Mouse (Mus musculus) mouse embryonic stem cell (cell line): ENCODE data around the gene Stard3nl.

Experiments
- in situ Hi-C, 2 experiments: fragments of 300-500 bp; cut with MboI; formaldehyde crosslinking; loops; 1 replicate in 1 of 2; 3 replicates in 1 of 2; pipeline ENCODE4 v1.14.3; 2019 to 2020; ENCODE audit warnings: low sequenced_read_pairs in 2 of 2, low pct_unique_long_range_greater_than_20kb in 1 of 2, mixed read lengths in 1 of 2; ENCODE audit not compliant: unreplicated experiment in 1 of 2

Gene Stard3nl

DNA sequence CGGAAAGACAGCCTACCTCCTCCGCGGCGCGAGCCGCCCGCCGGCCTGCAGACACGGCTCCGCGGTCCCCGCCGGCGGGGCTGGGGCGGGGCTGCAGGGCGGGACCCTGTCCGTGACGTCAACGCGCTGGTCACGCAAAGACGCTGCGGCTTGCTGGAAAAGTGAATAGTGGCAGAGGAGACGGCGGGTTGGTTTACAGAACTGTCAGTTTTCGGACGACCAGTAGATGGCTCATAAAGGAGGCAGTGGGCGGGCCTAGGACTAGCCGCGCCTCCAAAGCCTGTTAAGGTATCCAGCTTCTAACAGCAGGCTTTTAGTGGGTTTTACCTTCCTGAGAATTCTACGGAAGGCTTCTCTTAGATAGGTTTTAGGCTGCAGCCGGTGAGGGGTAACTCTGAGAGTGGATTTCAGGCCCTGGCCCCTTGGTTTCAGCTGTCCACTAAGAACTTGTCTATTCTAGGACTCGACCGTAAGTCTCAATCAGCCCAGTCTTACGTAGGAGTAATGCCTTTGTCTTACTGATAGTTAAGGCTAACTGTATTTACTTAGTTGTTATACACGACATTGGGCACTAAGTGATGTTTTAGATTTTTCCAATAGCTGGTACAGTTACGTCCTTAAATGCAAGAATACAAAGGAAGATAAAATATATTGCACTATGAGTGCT lies at the start of gene Stard3nl:
Gene Stard3nl (minus strand): TSS at position 108 of the 667 bp plus-strand sequence.
- in situ Hi-C loops: no loop called here

DNA sequence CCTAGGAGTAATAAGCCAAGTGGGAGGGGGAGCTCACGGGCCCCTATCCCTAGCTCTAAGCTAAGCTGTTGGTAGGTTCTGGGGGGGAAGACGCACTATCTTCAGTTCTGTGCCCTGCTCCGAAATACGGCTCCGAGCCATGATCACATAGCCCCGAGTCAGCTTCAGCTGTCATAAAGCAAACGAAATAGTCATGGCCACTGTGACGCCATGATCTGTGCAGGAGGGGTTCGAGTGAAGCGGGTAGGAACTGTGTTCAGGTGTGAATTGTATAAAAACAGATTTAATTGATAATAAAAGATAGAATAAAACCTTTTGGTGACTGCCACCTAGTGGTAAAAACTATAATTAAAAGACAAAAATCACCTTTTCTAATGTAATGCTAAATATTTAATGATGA lies 42.4 kb upstream of the Stard3nl start:
- in situ Hi-C loops: loop anchor here (5.0 to 10.0 kb wide), 2 partner anchors 73 to 76 kb away; no protein-coding TSS in a partner anchor

DNA sequence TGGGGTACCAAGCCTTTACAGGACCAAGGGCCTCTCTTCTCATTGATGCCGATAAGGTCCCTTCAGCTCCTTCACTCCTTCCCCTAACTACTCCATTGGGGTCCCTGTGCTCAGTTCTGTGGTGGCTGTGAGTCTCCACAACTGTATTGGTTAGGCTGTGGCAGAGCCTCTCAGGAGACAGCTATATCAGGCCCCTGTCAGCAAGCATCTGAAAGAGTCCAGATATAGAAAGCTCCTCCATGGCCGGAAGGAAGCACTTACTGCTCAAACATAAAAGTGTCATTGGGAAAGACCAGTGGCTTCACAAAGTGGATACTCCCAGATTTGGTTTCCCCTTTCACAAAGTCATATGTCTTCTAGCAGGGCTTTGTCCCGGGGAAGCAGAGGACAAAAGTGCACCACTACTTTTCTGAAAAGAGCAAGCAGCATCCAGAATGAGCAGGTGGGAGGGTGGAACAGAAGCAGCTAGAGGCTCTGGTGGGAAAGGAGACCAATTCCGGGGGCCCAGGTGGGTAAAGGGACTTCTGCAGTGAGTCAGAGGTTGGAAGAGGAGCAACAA lies 34.3 kb upstream of the Stard3nl start:
- in situ Hi-C loops: loop anchor here in 1 of 2 experiments (10.0 kb wide), 1 partner anchor 65 kb away; no protein-coding TSS in a partner anchor

DNA sequence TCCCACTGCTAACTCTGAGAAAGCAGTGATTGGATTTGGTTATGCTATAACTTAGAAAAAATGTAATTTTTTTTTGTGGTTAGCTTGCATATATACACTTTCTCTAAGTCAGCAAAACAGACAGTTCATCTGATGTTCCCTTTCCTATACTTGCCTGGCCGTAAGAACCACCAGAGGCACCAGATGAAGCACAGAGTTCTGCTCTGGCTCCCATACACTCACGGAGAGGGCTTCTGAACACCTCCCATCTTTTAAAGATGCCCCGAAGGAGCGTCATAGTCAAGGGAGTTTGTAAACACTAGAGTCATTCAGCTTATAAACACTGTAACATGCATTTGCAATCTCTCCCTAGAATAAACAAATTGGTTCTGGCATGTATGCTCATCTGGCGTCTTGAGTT lies 32.5 kb upstream of the Stard3nl start:
- in situ Hi-C loops: no loop called here

DNA sequence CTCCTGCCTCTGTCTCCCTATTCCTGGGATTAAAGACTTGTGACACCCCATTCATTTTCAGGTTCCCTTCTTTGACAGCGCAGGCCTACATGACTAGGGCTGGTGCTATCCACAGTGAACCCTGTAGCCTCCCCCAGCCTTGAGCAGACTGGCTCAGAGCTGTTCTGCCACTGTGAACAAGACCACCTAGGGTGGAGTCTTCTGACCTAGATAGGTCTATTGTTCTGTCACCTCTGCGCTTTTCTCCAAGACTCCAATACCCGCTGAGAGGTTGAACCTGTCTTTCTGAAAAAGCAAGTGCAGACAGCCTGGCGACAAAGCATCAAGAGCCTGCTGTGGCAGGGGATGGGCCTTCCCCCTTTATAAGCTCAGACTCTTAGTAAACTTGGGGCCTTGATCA lies 29.0 kb upstream of the Stard3nl start:
- in situ Hi-C loops: no loop called here

DNA sequence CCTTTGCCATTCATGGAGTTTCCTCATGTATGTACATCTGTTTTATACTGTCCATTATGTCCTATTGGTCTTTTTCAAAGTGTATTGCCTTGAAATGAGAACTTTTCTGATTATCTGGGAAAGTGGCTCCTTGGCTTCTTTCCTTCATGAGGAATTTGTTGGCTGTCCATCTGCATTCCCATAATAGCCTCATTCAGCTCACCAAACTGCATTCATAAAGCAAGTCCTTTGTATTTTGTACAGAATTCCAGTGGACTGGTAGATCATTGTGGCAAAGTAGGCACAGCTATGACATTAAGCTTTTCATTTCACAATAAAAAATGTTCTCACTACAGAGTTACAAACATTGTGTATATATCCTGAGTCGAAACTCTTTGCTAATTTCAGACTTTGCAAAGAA lies 26.9 kb upstream of the Stard3nl start:
- in situ Hi-C loops: no loop called here

DNA sequence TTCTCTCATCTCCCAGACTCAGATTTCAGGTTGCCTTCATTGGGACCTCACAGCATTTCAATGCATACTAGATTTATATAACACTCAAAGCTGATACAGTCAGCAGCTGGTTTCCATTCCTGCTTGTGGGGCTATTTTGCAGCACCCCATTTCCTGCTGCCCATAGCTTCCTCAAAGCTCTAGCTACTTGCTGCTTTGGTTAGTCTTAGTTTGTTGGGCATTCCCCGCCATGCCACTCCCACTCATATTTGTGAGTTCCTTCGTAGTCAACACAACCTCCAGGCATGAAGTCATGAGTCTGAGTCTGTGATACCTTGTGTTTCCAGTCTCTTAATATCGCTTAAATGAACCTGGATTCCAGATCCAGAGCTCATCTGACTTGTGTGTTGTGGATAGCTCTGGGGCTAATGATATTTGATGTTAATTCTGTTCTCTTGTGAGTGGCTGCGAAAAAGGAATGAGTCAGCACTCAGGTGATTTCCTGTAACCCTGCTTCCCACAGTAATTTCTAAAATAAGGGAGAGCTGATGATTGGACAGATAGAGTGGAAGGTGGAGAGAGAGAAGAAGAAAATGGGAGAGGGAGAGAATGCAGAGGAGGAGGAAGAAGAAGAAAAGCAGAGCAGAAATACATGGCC lies 22.4 kb upstream of the Stard3nl start:
- in situ Hi-C loops: no loop called here

DNA sequence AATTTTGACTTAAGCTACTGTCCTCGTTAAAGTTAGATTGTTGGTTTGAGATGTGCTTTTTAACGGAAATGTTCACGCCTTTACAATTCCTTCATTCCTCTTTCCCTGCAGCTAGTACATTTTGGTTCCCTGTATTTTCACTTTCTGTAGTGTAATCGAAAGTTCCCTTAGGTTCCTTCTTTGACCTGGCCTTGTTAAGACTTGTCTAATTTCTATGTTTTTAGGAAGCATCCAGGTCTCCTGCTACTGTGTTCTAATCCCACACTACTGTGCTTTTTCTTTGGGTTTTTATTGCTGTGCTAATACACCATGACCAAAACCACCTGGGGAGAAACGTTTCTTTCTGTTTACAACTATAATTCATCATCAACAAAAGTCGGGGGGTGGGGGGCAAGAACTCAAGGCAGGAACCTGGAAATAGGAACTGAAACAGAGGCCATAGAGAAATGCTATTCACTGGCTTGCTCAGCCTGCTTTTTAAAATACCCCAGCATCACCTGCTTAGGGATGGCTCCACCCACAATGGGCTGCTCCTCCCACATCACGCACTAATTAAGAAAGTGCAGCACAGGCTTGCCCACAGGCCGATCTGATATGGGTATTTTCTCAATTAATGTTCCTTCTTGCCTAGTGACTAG lies 20.4 kb upstream of the Stard3nl start:
- in situ Hi-C loops: no loop called here

DNA sequence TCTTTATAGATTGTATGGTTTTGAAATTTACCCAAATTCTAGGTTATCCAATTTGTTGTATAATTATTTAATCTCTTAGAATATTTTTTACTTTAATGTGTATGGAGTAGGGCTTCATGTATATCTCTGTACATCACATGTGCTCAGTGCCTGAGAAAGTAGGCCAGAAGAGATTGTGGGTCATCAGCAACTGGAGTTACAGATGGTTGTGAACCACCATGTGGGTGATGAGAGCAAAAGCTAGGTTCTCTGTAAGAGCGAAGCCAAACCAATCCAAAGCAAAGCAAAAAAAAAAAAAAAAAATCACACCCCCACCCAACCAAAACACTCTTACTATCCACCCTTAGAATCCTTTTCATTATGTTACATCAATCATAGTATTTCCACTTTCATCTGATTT lies 19.7 kb upstream of the Stard3nl start:
- in situ Hi-C loops: no loop called here

DNA sequence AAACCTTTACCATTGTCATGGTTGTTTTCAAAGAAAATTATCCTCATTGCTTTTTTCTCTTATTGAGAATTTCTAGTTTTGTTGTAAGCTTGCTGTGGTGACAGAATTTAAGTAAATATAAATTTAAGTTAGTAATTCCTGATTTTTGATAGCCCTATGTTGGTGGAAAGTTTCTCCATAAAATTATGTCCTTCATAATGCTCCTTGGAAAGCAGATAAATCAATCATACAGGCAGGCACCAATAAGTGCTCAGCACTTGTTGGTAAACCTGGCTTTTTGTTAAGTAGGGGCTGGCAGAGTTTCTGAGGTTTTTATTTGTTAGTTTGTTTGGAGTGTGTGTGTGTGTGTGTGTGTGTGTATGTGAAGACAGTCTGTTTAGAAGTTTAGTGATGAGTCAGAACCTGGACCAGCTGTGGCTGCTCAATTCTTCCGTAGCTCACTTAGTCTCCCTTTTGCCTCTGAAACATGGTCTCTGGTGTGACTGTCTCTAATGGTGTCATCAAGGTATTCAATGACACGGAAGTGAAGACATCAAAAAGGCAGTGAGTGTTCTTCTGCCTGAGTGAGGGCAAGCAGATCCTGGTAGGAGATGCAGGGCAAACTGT lies 16.8 kb upstream of the Stard3nl start:
- in situ Hi-C loops: no loop called here

DNA sequence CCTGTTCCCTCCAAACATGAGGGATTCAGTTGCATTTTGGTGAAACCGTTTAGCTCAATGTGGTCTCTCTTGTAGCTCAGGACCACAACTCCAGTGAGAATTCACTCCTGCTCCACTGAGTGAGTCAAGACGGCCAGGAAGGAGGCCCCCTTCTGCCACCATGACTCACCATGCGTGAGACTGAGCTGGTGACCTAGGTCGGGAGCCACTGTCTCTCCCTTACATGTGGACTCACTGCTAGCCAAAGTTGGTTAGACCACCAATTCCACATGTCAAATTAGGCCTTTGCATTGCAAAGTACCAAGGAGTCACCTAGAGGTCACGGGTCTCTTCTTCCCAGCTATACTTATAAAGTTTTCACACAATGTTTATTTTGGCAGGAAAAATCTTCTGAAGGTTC lies 16.3 kb upstream of the Stard3nl start:
- in situ Hi-C loops: no loop called here

DNA sequence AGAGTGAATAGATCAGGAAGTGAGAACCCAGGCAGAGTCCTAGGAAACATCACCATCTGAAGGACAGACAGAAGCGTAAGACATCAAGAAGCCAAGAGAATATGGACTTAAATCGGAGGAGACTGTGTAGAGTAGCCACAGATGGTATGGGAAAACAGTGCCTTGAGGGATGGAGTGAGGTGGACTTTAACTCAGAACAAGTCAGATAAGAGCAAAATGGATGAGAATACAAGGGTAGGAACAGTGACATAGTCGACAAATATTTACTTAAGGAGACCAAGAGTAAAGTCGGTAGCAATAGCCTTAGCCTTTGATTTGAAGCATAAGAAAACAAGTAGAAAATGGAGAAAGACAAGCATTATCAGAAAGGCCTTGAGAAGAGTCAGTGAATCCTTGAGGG lies 15.1 kb upstream of the Stard3nl start:
- in situ Hi-C loops: no loop called here

DNA sequence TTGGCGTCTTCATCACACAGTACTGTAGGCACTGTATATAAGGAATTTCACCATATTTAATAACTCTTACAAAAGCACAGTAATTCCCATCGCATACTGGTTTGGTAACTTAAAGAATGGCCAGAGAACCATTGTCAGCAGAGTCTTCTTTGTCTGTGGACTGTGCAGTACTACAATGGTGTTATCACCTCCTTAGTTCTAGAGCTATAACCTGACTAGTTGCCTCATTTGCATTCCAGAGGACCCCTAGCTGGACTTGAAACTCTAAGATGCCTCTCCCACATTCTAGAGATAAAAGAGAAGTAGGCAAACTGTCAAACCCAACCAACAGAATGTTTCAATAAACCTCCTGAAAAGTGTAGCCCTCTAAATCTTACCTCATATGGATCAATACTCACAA lies 12.4 kb upstream of the Stard3nl start:
- in situ Hi-C loops: no loop called here

DNA sequence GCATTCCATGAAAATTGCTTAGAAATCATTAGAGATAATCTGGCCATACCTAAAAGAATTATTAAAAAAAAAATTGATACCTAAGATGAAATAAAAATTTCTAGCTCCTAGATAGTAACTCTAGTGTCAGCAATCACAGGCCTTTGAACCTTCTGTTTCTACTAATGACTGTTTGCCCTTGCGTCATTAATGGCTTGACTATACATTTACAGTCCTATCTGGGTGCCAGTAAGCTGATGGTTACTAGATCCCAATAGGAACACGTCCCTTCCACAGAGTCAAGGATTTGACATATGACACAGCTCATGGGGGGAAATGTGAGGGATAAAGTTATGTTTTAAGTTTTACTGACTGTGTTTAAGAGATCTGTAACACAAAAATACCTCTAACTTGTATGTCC lies 9.0 kb upstream of the Stard3nl start:
- in situ Hi-C loops: no loop called here

DNA sequence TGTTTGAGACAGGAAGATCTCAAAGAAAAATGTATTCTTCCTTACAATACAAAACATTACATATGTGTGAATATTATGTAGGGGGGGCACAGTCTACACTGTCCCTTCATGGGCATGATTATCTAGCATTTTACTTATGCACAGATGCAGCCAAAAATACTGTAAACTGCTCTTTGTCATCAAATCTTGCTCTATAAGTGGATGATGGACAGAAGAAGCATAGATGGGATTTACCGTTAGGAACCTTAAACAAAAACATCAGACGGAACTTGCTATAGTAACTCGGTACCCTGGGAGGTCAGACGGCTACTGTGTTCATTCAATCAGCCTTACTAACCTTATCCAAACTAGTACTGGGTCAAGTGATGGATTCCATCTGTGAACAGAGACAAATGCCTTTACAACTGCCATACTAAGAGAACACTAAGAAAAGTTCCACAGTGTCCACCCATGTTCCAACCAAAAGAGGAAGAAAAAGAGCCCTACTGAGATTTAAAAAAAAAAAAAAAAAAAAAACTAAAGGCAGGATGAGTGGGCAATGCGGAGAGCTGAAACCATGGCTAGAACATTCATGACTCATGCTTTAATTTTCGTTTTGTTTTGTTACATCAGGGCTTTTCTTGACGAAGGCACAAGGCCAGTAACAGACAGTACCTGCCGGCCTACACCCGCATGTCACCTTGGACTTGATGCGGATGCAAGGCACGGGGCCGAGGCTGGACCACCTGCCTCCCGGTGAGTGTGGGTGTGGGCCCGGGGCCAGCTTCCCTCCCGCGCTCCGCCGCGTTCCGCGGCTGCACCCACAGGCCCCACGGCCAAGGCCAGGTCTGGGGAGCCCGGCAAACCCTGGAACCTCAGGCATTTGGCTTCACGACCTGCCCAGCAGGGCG lies 552 bp downstream of the Stard3nl start:
- in situ Hi-C loops: no loop called here

DNA sequence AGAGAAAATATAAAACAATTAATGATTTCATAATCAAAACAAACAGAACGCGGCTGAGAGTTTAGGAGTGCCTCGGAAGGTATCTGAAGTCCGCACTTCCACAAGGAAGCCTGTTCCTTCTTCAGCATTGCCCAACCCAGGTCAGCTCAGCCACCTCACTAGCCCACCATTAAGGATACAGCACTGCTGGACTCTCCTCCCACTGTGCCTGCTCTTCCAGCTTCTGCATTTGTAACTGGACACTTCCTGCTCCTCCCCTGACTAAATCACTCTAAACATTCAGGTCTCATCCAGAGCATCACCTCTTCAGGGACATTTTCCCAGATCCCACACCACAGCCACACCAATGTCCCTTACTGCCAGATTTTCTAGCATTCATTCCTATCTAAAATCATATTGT lies 1.4 kb downstream of the Stard3nl start:
- in situ Hi-C loops: no loop called here

DNA sequence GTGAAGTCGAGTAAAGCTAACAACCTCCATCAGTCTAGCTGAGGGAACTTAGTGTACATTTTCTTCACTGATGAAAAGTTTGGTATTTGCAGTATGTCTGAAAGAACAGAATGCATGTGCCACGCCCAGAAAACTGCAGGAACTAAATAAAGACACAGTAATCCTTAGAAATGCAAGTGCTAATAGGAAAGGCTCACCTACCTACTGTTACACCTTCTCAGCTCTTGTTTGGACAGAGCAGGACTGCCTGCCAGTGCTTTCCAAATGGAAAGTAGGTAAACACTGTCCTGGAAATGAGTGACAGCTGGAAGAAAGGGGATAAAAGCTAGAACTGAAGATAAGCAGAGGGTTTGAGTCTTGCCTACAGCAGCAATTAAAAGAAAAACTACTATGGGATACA lies 1.9 kb downstream of the Stard3nl start:
- in situ Hi-C loops: no loop called here

DNA sequence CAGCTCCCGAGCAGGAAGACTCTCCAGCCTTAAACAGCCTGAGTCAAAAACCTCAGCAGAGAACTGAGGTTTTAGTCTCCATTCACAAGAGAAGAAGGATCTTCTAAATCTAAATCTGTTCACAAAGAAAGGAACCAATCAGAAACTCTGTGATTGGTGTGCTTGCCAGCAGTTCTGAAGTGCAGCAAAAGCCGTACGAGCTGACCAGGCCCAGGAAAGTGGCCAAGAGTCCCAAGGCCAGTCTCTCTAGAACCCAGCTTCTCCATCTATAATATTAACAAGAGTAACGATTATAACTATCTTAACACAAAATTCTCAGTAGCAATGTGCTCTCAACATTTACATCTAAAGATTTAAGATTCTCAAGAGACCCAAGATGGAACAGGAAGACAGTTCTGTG lies 4.0 kb downstream of the Stard3nl start:
- in situ Hi-C loops: no loop called here
